Mouse (Mus musculus): ENCODE data around the gene Ak3.

DNA sequence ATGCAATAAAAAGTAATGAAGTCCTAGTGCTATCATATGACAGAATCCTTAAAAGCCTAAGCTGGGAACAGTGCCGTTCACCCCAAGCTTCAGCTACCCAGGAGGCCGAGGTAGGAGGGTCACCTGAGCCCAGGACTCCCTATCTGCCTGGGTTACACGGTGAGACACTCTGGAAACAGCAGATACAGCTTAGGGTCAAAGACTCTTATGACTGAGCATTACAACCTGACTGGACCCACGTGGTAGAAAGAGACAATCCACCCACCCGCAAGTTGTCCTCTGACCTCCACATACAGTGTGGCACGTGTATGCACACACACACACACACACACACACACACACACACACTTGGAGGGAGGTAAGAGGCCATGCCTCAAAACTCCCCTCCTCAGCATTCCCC lies 5.6 kb downstream of the Ak3 start:
- no peak for TF ChIP-seq CTCF (IDR thresholded peaks at IDR 0.05; ENCODE audit: low read depth)
- no peak for TF ChIP-seq EP300 (optimal IDR thresholded peaks at IDR 0.05)
